Mouse (Mus musculus) kidney, postnatal 0 days (tissue): ENCODE measurements around the gene Nkd1. TPM values are rescaled to one million over a fixed set of nuclear protein-coding genes. Genes with fewer than 3 reads are reported as not detected.

Experiments
- ATAC-seq: fragments of 200-750 bp; cut with Nextera tagmentation; replicated peaks from 2 replicates; pipeline ENCODE4 v1.8.0; 2017; ENCODE audit warnings: low read depth, moderate number of reproducible peaks, moderate TSS enrichment, moderate library complexity; ENCODE audit not compliant: low FRiP score
- DNase-seq: peaks from one replicate; pipeline ENCODE4 v3.0.0-alpha.2; 2016; ENCODE audit warnings: low spot score
- H3K27ac ChIP-seq: fragments of 300-500 bp; sonication (generic); 2 replicates; pipeline ENCODE4 v1.5.1; 2014; ENCODE audit warnings: mild to moderate bottlenecking
- H3K27me3 ChIP-seq: fragments of 300-500 bp; sonication (generic); 2 replicates; pipeline ENCODE4 v1.6.1; 2014; ENCODE audit warnings: low read length, mixed read lengths; ENCODE audit not compliant: insufficient read depth
- H3K36me3 ChIP-seq: fragments of 300-500 bp; sonication (generic); 2 replicates; pipeline ENCODE4 v1.6.1; 2014; ENCODE audit warnings: low read length, mixed read lengths; ENCODE audit not compliant: insufficient read depth
- H3K4me1 ChIP-seq: fragments of 300-500 bp; sonication (generic); replicated peaks from 2 replicates; pipeline ENCODE4 v1.6.1; 2014; ENCODE audit warnings: antibody characterized with exemption, low read length, mixed read lengths; ENCODE audit not compliant: insufficient read depth
- H3K4me2 ChIP-seq: fragments of 300-500 bp; sonication (generic); 2 replicates; pipeline ENCODE4 v1.6.1; 2014; ENCODE audit warnings: mild to moderate bottlenecking, low read length, moderate library complexity, mixed read lengths
- H3K4me3 ChIP-seq: fragments of 300-500 bp; sonication (generic); replicated peaks from 2 replicates; pipeline ENCODE4 v1.5.1; 2014; ENCODE audit warnings: low read depth, low read length
- H3K9ac ChIP-seq: fragments of 300-500 bp; sonication (generic); 2 replicates; pipeline ENCODE4 v1.6.1; 2014; ENCODE audit warnings: low read depth, low read length
- H3K9me3 ChIP-seq: fragments of 300-500 bp; sonication (generic); replicated peaks from 2 replicates; pipeline ENCODE4 v1.6.1; 2016; ENCODE audit warnings: low read length, inconsistent platforms, mixed read lengths
- CTCF ChIP-seq: IDR thresholded peaks from 2 replicates; pipeline ENCODE4 v1.5.1; 2016; ENCODE audit warnings: antibody characterized with exemption, low read depth, mild to moderate bottlenecking, moderate library complexity
- WGBS: fragments of 180-500 bp; shearing (Covaris S2); extraction: QIAGEN DNeasy Blood & Tissue Kit; methylation state at CpG from one replicate; pipeline ENCODE4 v1.1.7; 2014; 5-methylcytosine and 5-hydroxymethylcytosine counted together
- polyA plus RNA-seq: library from polyadenylated mRNA; unstranded; fragments of >200 nt; fragmentation: Nextera tagmentation; extraction: Ambion mirVana; gene quantifications from 2 replicates; pipeline ENCODE4 v1.2.1, GENCODE M21; 2015

The Nkd1 gene
- polyA plus RNA-seq, 1 experiment from 2014 or later, result 68.1 TPM

DNA sequence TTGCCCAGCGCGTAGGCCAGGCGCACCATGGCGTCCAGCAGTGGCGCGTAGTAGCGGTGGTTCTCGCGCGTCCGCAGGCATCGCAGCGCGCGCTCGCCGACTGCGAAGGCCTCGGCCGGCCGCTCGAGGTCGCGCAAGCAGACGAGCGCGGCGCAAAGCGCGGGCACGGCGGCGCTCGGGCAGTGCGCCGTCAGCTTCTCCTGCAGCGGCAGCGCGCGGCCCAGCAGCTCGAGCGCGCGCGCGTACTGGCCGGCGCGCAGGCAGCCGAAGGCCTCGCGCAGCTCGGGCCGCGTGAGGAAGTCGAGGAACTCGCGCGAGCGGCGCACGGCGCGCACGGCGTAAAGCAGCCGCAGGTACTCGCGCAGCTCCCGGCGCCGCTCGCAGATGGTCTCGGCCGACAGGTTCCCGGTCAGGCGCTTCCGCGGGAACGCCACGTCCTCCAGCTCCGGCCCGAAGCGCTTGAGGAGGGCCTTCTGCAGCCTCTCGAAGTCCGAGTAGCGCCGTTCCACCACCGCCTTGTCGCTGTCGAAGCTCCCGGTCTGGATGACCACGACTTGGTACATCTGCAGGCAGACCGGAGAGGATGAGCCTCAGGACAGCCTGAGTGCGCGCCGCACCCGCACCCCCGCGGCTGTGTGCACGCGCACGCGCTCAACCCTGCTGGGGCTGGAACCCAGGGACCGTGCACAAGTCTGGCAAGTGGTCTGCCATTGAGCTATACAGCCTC is 106.3 kb downstream of the Nkd1 start:
- no peak; the same call in 1 of the 2 replicates for TF ChIP-seq CTCF
- H3K4me2 ChIP-seq, result peak overlapping the region; percentile 78
- ATAC-seq, result peak; percentile 73

GRCm38 (mm10) chr8:88628001-88628774 is 107.0 kb downstream of the Nkd1 start:
- TF ChIP-seq CTCF, result no peak
- no peak for DNase-seq
- Histone ChIP-seq H3K4me3 (peak overlapping the region; percentile 45), H3K9me3 (no peaks in the 10 kb centered on the region), H3K36me3 (no peaks in the 10 kb centered on the region), H3K9ac (peak overlapping the region; percentile 66; the same call in 1 of the 2 replicates), H3K4me2 (peak overlapping the region; percentile 78), H3K27ac (no peak overlapping the region), H3K4me1 (no peaks in the 10 kb centered on the region), H3K27me3 (no peaks in the 10 kb centered on the region)
- ATAC-seq, result no peak
- 63% methylated on average over 14 of the region's 14 CpGs for WGBS

More for the DNA sequence above, 106.3 kb downstream of the Nkd1 start:
- no peaks in the 10 kb centered on the region for H3K4me1 ChIP-seq
- no peaks in the 10 kb centered on the region for H3K9me3 ChIP-seq
- no peak overlapping the region; the same call in 1 of the 2 replicates for H3K27ac ChIP-seq
- WGBS, result under 1% methylated on average over 103 of the region's 105 CpGs
- peak; percentile 90 for DNase-seq
- H3K36me3 ChIP-seq, result no peaks in the 10 kb centered on the region
- peak overlapping the region; percentile 66 for H3K9ac ChIP-seq
- H3K27me3 ChIP-seq, result no peaks in the 10 kb centered on the region
- peak overlapping the region; percentile 45 for H3K4me3 ChIP-seq

DNA sequence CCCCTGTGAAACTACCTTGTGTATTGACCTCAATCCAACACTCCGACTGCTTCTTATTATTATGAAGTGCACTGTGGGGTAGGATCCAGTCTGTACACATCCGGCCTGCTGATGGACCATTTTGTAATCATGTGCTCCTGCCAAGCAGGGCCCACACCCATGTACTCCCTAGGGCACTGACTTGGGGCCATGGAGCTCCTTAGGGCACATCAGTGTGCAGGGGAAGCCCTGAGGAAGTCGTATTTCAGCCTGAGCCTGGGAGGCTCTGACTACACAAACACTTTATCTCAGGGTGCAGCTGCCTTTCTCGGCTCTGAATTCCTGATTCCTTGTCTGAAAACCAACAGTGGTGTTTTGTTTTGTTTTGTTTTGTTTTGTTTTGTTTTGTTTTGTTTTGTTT is 109.1 kb downstream of the Nkd1 start:
- ATAC-seq, result no peak
- Histone ChIP-seq H3K4me2 (no peak overlapping the region), H3K36me3 (no peaks in the 10 kb centered on the region), H3K27ac (no peak overlapping the region), H3K27me3 (no peaks in the 10 kb centered on the region), H3K4me1 (no peaks in the 10 kb centered on the region), H3K9me3 (no peaks in the 10 kb centered on the region), H3K4me3 (no peak overlapping the region), H3K9ac (no peak overlapping the region)
- no peak for DNase-seq
- WGBS, result 40% methylated on average over 4 of the region's 4 CpGs
- TF ChIP-seq CTCF, result no peak

- DNase-seq, result peak; percentile 84
- Histone ChIP-seq H3K9me3 (no peaks in the 10 kb centered on the region), H3K4me1 (no peaks in the 10 kb centered on the region), H3K27ac (no peak overlapping the region), H3K4me3 (no peak overlapping the region), H3K4me2 (no peak overlapping the region), H3K27me3 (no peaks in the 10 kb centered on the region), H3K36me3 (no peaks in the 10 kb centered on the region), H3K9ac (no peak overlapping the region)
- TF ChIP-seq CTCF, result peak; percentile 64
- ATAC-seq, result no peak
Measured at GRCm38 (mm10) chr8:88631081-88631480, 109.9 kb downstream of the Nkd1 start.

- no peaks in the 10 kb centered on the region for H3K9me3 ChIP-seq
- DNase-seq (peak; percentile 64), ATAC-seq (0 out of 2 replicates have a peak, but pooled peaks have one; percentile 34)
- H3K4me3 ChIP-seq, result no peak overlapping the region
- no peak overlapping the region; the same call in 1 of the 2 replicates for H3K27ac ChIP-seq
- 69% methylated on average over 7 of the region's 7 CpGs for WGBS
- H3K27me3 ChIP-seq, result no peaks in the 10 kb centered on the region
- no peak for TF ChIP-seq CTCF
- no peaks in the 10 kb centered on the region for H3K36me3 ChIP-seq
- no peaks in the 10 kb centered on the region for H3K4me1 ChIP-seq
- H3K4me2 ChIP-seq, result no peak overlapping the region
- H3K9ac ChIP-seq, result no peak overlapping the region
Measured at GRCm38 (mm10) chr8:88633343-88633765, 112.2 kb downstream of the Nkd1 start.
